Mouse (Mus musculus): ENCODE measurements around the gene Slc25a21. TPM values are rescaled to one million over a fixed set of nuclear protein-coding genes. Genes with fewer than 3 reads are reported as not detected.

Slc25a21 gene
- polyA plus RNA-seq, 1 experiment from 2014 or later, result 3.9 TPM

DNA sequence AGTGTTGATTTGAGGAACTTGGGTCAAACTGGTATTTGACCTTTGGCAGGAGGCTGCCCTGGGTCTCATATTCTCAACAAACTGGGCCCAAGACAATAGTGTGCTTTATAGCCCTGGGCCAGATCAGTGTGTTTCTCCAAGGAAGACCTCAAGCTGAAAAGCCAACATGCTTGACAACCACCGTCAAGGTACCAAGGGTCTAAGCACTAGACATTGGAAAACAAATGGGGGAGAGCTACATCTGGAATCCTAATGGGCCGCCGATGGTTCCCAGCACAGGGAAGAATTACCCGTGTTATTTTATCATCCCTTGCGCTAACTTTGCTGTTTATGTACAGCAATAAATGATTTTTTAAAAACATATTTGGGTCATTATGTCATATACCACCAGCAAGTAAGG is 113.7 kb downstream of the Slc25a21 start:
- Histone ChIP-seq H3K36me3 (replicated peaks) (no peaks in the 10 kb centered on the region), H3K4me3 (no peak overlapping the region), H3K27ac (no peak overlapping the region), H3K27me3 (ENCODE audit: poor library complexity, severe bottlenecking) (no peaks in the 10 kb centered on the region), H3K4me1 (peaks cover 14% of the 10 kb centered on the region), H3K9me3 (no peaks in the 10 kb centered on the region)
- no peak for DNase-seq (ENCODE audit: extremely low spot score, low spot score)
- 72% methylated on average over 5 of the region's 5 CpGs for WGBS

- no peaks in the 10 kb centered on the region for H3K27me3 ChIP-seq (ENCODE audit: poor library complexity, severe bottlenecking)
- H3K4me3 ChIP-seq, result no peak overlapping the region
- H3K9me3 ChIP-seq, result no peaks in the 10 kb centered on the region
- no peak overlapping the region for H3K27ac ChIP-seq
- peaks cover 10% of the 10 kb centered on the region for H3K4me1 ChIP-seq
- no peaks in the 10 kb centered on the region for H3K36me3 ChIP-seq (replicated peaks)
- 67% methylated on average over 4 of the region's 4 CpGs for WGBS
- DNase-seq (ENCODE audit: extremely low spot score, low spot score), result no peak
Observed at GRCm38 (mm10) chr12:57076606-57077005, 120.7 kb downstream of the Slc25a21 start.

DNA sequence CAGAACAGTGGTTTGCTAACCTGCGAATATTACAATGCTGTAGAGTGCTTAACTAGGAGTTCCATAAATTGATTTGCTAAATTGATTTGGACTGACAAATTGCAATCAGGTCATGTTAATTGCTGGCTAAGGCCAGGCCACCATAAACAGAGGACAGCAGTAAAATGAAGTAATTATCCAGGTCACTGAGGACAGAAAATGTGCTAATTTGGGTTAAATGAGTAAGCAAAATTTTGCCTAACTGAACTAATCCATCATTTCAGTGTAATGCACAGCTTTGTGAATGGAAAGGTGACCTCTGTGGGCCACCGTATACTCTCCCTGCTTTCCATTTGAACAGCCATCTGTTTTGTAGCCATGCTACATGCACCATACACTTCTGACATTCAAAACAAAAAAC is 124.7 kb downstream of the Slc25a21 start:
- no peaks in the 10 kb centered on the region for H3K36me3 ChIP-seq (replicated peaks)
- 0 out of 2 replicates have a peak, but pooled peaks cover 3% of the 10 kb centered on the region for H3K27me3 ChIP-seq (ENCODE audit: poor library complexity, severe bottlenecking)
- H3K4me3 ChIP-seq, result no peak overlapping the region
- peaks cover 10% of the 10 kb centered on the region for H3K4me1 ChIP-seq
- WGBS, result 74% methylated on average over 2 of the region's 2 CpGs
- no peaks in the 10 kb centered on the region for H3K9me3 ChIP-seq
- no peak for DNase-seq (ENCODE audit: extremely low spot score, low spot score)
- H3K27ac ChIP-seq, result no peak overlapping the region

DNA sequence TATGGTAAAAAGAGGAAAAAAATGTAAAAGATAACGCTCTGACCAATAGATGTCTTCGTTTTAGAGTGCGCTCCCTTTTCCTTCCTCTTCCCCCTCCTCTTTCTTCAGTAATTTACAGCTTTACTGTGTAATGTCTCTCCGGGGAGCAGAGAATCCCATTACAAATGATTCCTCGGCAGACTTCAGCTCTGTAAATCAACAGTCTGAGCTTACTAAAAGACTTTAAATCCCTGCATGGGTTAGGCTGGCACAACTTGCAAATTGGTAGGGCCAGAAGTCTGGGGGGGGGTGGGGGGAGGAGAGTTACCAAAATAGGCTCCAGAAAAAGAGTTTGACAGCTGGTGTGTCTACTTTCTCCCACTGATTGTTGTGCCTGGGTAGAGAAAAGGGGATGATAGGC is 128.7 kb downstream of the Slc25a21 start:
- Histone ChIP-seq H3K9me3 (no peaks in the 10 kb centered on the region), H3K27me3 (ENCODE audit: poor library complexity, severe bottlenecking) (0 out of 2 replicates have a peak, but pooled peaks cover 3% of the 10 kb centered on the region), H3K4me3 (no peak overlapping the region), H3K4me1 (peaks cover 7% of the 10 kb centered on the region), H3K36me3 (replicated peaks) (no peaks in the 10 kb centered on the region), H3K27ac (no peak overlapping the region)
- no peak for DNase-seq (ENCODE audit: extremely low spot score, low spot score)
- 53% methylated on average over 5 of the region's 5 CpGs for WGBS

DNA sequence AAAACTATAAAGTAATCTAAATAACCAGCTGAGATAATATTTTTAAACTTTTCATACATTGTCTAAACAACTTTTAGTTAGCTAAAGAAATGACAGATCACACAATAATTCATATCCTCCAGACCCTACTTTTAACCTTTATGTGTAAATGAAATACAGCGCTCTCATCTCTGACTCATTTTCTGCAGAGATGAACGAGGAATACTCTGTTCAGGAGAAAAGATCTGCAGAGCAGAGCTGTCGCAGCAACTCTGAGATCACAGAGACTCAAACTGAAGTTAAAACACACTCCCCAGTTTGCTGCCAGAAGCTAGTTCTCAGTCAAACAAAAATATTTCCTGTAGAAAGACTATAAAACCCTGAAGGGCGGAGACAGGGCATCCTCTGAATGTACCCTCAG is 177.5 kb downstream of the Slc25a21 start:
- H3K27me3 ChIP-seq (ENCODE audit: poor library complexity, severe bottlenecking), result no peaks in the 10 kb centered on the region
- H3K36me3 ChIP-seq (replicated peaks), result no peaks in the 10 kb centered on the region
- H3K4me3 ChIP-seq, result no peak overlapping the region
- WGBS, result 92% methylated on average over 4 of the region's 4 CpGs
- no peaks in the 10 kb centered on the region for H3K9me3 ChIP-seq
- no peak overlapping the region for H3K27ac ChIP-seq
- no peak for DNase-seq (ENCODE audit: extremely low spot score, low spot score)
- no peaks in the 10 kb centered on the region for H3K4me1 ChIP-seq

GRCm38 (mm10) chr12:57016845-57017244 is 180.4 kb downstream of the Slc25a21 start:
- Histone ChIP-seq H3K9me3 (no peaks in the 10 kb centered on the region), H3K36me3 (replicated peaks) (no peaks in the 10 kb centered on the region), H3K4me3 (no peak overlapping the region), H3K27me3 (ENCODE audit: poor library complexity, severe bottlenecking) (no peaks in the 10 kb centered on the region), H3K27ac (no peak overlapping the region), H3K4me1 (no peaks in the 10 kb centered on the region)
- DNase-seq (ENCODE audit: extremely low spot score, low spot score), result no peak
- WGBS, result 86% methylated on average over 3 of the region's 3 CpGs

- WGBS, result 86% methylated on average over 3 of the region's 3 CpGs
- H3K27me3 ChIP-seq (ENCODE audit: poor library complexity, severe bottlenecking), result no peaks in the 10 kb centered on the region
- H3K4me3 ChIP-seq, result no peak overlapping the region
- no peaks in the 10 kb centered on the region for H3K9me3 ChIP-seq
- no peak overlapping the region for H3K27ac ChIP-seq
- DNase-seq (ENCODE audit: extremely low spot score, low spot score), result no peak
- no peaks in the 10 kb centered on the region for H3K4me1 ChIP-seq
- H3K36me3 ChIP-seq (replicated peaks), result no peaks in the 10 kb centered on the region
Observed at GRCm38 (mm10) chr12:57016324-57016723, 180.9 kb downstream of the Slc25a21 start.

- Histone ChIP-seq H3K36me3 (replicated peaks) (no peaks in the 10 kb centered on the region), H3K4me3 (no peak overlapping the region), H3K27ac (no peak overlapping the region), H3K4me1 (0 out of 2 replicates have a peak, but pooled peaks cover 7% of the 10 kb centered on the region), H3K9me3 (no peaks in the 10 kb centered on the region), H3K27me3 (ENCODE audit: poor library complexity, severe bottlenecking) (no peaks in the 10 kb centered on the region)
- 85% methylated on average over 11 of the region's 11 CpGs for WGBS
- DNase-seq (ENCODE audit: extremely low spot score, low spot score), result no peak
Observed at GRCm38 (mm10) chr12:57009010-57009409, 188.3 kb downstream of the Slc25a21 start.

DNA sequence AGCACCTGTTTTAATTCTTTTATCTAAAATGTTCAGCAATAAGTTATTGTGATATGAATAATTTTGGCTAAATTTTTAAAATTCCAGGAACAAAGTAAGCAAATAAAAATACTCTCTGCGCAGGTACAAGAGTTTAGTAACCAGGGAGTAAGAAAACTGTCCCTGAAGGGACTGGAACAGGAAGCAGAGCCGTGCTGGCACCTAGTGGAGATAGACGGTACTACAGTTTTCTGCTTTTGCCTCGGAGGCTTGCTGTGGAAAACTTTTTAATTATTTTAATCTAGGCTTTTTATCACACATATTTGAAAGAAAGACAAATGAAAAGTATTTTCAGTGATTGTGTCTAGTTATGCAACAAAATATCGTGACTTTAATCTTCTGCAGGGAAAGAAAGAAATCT is 211.2 kb downstream of the Slc25a21 start:
- 13% methylated on average over 5 of the region's 5 CpGs for WGBS
- DNase-seq (ENCODE audit: extremely low spot score, low spot score), result peak; percentile 51
- H3K4me1 ChIP-seq, result 0 out of 2 replicates have a peak, but pooled peaks cover 4% of the 10 kb centered on the region

GRCm38 (mm10) chr12:56982066-56982626 is 215.1 kb downstream of the Slc25a21 start:
- no peaks in the 10 kb centered on the region for H3K36me3 ChIP-seq (replicated peaks)
- no peak overlapping the region for H3K4me3 ChIP-seq
- no peak for DNase-seq (ENCODE audit: extremely low spot score, low spot score)
- no peaks in the 10 kb centered on the region for H3K9me3 ChIP-seq
- no peak overlapping the region for H3K27ac ChIP-seq
- peaks cover 27% of the 10 kb centered on the region for H3K27me3 ChIP-seq (ENCODE audit: poor library complexity, severe bottlenecking)
- 0 out of 2 replicates have a peak, but pooled peaks cover 4% of the 10 kb centered on the region for H3K4me1 ChIP-seq
- 72% methylated on average over 17 of the region's 18 CpGs for WGBS

More for the DNA sequence above, 211.2 kb downstream of the Slc25a21 start:
- no peak overlapping the region for H3K27ac ChIP-seq
- no peak overlapping the region for H3K4me3 ChIP-seq
- H3K36me3 ChIP-seq (replicated peaks), result no peaks in the 10 kb centered on the region
- no peaks in the 10 kb centered on the region for H3K9me3 ChIP-seq
- H3K27me3 ChIP-seq (ENCODE audit: poor library complexity, severe bottlenecking), result peaks cover 39% of the 10 kb centered on the region

- Histone ChIP-seq H3K27me3 (ENCODE audit: poor library complexity, severe bottlenecking) (no peaks in the 10 kb centered on the region), H3K36me3 (replicated peaks) (no peaks in the 10 kb centered on the region), H3K4me3 (no peak overlapping the region), H3K4me1 (no peaks in the 10 kb centered on the region), H3K27ac (no peak overlapping the region), H3K9me3 (no peaks in the 10 kb centered on the region)
- DNase-seq (ENCODE audit: extremely low spot score, low spot score), result no peak
- 92% methylated on average over 6 of the region's 6 CpGs for WGBS
Observed at GRCm38 (mm10) chr12:56975256-56975655, 222.0 kb downstream of the Slc25a21 start.

DNA sequence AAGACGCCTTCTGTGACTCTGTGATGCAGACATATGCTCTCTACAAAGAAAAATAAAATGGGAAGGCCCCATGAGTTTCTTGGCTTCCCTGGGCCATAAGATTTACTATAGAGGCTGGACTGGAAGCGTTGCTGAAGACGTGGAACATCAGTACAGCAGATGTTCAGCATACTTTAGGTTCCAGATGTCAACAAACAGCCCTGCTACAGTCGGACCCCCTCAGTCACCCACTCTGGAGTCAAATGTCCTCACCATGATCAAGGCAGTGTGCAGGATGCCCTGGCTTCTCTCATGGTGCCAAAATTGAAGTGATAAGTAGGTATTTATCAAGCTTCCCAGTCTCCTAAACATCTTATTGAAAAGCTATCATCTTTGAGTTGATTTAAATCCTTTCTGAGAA is 234.0 kb downstream of the Slc25a21 start:
- 72% methylated on average over 4 of the region's 4 CpGs for WGBS

DNA sequence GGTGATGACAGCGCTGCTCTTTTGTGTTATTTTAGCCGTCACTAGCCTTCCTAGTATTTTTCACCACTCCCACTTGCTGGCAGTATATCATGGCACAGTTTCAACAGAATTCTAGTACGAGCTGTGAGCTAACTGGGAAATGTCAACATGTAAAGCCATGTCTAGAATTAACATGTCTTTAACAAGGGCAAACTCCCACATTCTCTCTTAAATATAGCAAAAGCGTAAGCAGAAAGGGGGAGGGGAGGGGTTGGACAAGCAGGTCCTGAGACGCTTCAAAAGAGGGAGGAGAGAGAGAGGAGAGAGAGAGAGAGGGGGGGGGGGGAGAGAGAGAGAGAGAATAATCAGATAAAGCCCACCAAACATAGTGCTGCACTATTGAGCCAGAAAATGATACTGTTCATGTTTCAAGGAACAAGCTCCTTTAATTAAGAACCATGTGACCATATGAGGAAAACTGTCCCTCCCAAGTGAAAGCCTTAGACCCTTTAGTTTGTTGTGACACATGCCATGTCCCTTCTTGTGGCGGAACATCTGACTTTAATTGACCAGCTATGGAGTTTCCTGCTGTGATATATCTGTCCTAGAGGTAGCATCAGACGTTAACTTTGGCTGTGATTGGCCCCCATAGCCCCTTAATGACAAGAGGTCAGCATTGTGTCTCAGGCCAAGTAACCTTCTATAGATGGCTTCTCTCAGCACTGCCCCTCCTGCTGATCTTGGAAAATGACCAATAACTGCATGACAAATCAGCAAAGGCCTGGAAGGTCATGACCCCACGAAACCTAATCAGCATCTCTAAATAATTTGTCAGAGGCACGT is 237.8 kb downstream of the Slc25a21 start:
- peaks cover 14% of the 10 kb centered on the region for H3K4me1 ChIP-seq
- no peaks in the 10 kb centered on the region for H3K9me3 ChIP-seq
- no peak for DNase-seq (ENCODE audit: extremely low spot score, low spot score)
- H3K36me3 ChIP-seq (replicated peaks), result no peaks in the 10 kb centered on the region
- WGBS, result 29% methylated on average over 9 of the region's 9 CpGs
- no peak overlapping the region for H3K4me3 ChIP-seq
- no peak overlapping the region for H3K27ac ChIP-seq
- no peaks in the 10 kb centered on the region; the same call in 1 of the 2 replicates for H3K27me3 ChIP-seq (ENCODE audit: poor library complexity, severe bottlenecking)

More for the DNA sequence above, 234.0 kb downstream of the Slc25a21 start:
- H3K27ac ChIP-seq, result no peak overlapping the region
- H3K4me1 ChIP-seq, result peaks cover 14% of the 10 kb centered on the region
- no peaks in the 10 kb centered on the region; the same call in 1 of the 2 replicates for H3K9me3 ChIP-seq
- H3K36me3 ChIP-seq (replicated peaks), result no peaks in the 10 kb centered on the region
- no peak for DNase-seq (ENCODE audit: extremely low spot score, low spot score)
- no peak overlapping the region for H3K4me3 ChIP-seq
- no peaks in the 10 kb centered on the region for H3K27me3 ChIP-seq (ENCODE audit: poor library complexity, severe bottlenecking)

Measured in forebrain, embryonic 10.5 days (tissue).